Mouse (Mus musculus) hindbrain, embryonic 10.5 days (tissue): ENCODE results near the gene Nipal1. TPM values are rescaled to one million over a fixed set of nuclear protein-coding genes. Genes with fewer than 3 reads are reported as not detected.
A peak's percentile ranks its signal among the peaks of the same experiment; 100 is the strongest.

Experiments
- DNase-seq: peaks from one replicate; pipeline ENCODE4 v3.0.0-alpha.2; 2017; ENCODE audit warnings: low spot score
- H3K27ac ChIP-seq: fragments of 300-500 bp; sonication (generic); 2 replicates; pipeline ENCODE4 v1.5.1; 2016; ENCODE audit warnings: mild to moderate bottlenecking, moderate library complexity
- H3K27me3 ChIP-seq: fragments of 300-500 bp; sonication (generic); 2 replicates; pipeline ENCODE4 v1.6.1; 2016; ENCODE audit warnings: mild to moderate bottlenecking; ENCODE audit not compliant: poor library complexity, insufficient read depth, severe bottlenecking
- H3K36me3 ChIP-seq: fragments of 300-500 bp; sonication (generic); 2 replicates; pipeline ENCODE4 v1.6.1; 2016; ENCODE audit warnings: mild to moderate bottlenecking, moderate library complexity
- H3K4me1 ChIP-seq: fragments of 300-500 bp; sonication (generic); replicated peaks from 2 replicates; pipeline ENCODE4 v1.6.1; 2016; ENCODE audit warnings: mild to moderate bottlenecking
- H3K4me3 ChIP-seq: fragments of 300-500 bp; sonication (generic); 2 replicates; pipeline ENCODE4 v1.5.1; 2016; ENCODE audit warnings: mild to moderate bottlenecking, moderate library complexity
- H3K9me3 ChIP-seq: fragments of 300-500 bp; sonication (generic); 2 replicates; pipeline ENCODE4 v1.6.1; 2016; ENCODE audit warnings: mild to moderate bottlenecking, moderate library complexity
- WGBS: fragments of 180-500 bp; shearing (Covaris S2); methylation state at CpG from one replicate; pipeline ENCODE4 v1.1.7; 2016; 5-methylcytosine and 5-hydroxymethylcytosine counted together
- polyA plus RNA-seq: library from polyadenylated mRNA; unstranded; fragments of >200 nt; fragmentation: Nextera tagmentation; extraction: Ambion mirVana; gene quantifications from 2 replicates; pipeline ENCODE4 v1.2.1, GENCODE M21; 2016

Gene Nipal1
- polyA plus RNA-seq, 1 experiment from 2014 or later, result 0.44 TPM

GRCm38 (mm10) chr5:72647958-72648595 is 482 bp downstream of the Nipal1 start:
- Histone ChIP-seq H3K27me3 (peaks cover 71% of the 10 kb centered on the region), H3K4me1 (peaks cover 16% of the 10 kb centered on the region), H3K27ac (peak overlapping the region; percentile 6), H3K9me3 (no peaks in the 10 kb centered on the region), H3K4me3 (peak overlapping the region; percentile 64), H3K36me3 (no peaks in the 10 kb centered on the region)
- 7% methylated on average over 18 of the region's 18 CpGs for WGBS
- no peak for DNase-seq

GRCm38 (mm10) chr5:72648987-72649735 is 1.6 kb downstream of the Nipal1 start:
- H3K9me3 ChIP-seq, result no peaks in the 10 kb centered on the region
- H3K4me1 ChIP-seq, result peaks cover 16% of the 10 kb centered on the region
- 86% methylated on average over 9 of the region's 9 CpGs for WGBS
- no peaks in the 10 kb centered on the region for H3K36me3 ChIP-seq
- no peak for DNase-seq
- H3K27ac ChIP-seq, result no peak overlapping the region
- peaks cover 71% of the 10 kb centered on the region for H3K27me3 ChIP-seq
- H3K4me3 ChIP-seq, result no peak overlapping the region

- Histone ChIP-seq H3K9me3 (no peaks in the 10 kb centered on the region), H3K4me3 (no peak overlapping the region), H3K36me3 (no peaks in the 10 kb centered on the region), H3K27me3 (peaks cover 32% of the 10 kb centered on the region), H3K27ac (no peak overlapping the region), H3K4me1 (peaks cover 3% of the 10 kb centered on the region)
- 71% methylated on average over 10 of the region's 10 CpGs for WGBS
- DNase-seq, result peak; percentile 7
Measured at GRCm38 (mm10) chr5:72653068-72653674, 5.6 kb downstream of the Nipal1 start.

GRCm38 (mm10) chr5:72656270-72656791 is 8.7 kb downstream of the Nipal1 start:
- Histone ChIP-seq H3K36me3 (no peaks in the 10 kb centered on the region), H3K27me3 (peaks cover 7% of the 10 kb centered on the region), H3K4me1 (no peaks in the 10 kb centered on the region), H3K27ac (no peak overlapping the region), H3K4me3 (no peak overlapping the region), H3K9me3 (no peaks in the 10 kb centered on the region)
- DNase-seq, result no peak
- WGBS, result 70% methylated on average over 7 of the region's 7 CpGs

- Histone ChIP-seq H3K36me3 (no peaks in the 10 kb centered on the region), H3K4me1 (no peaks in the 10 kb centered on the region), H3K4me3 (no peak overlapping the region), H3K9me3 (no peaks in the 10 kb centered on the region), H3K27ac (no peak overlapping the region), H3K27me3 (no peaks in the 10 kb centered on the region)
- WGBS, result 93% methylated on average over 13 of the region's 13 CpGs
- no peak for DNase-seq
Measured at GRCm38 (mm10) chr5:72658375-72658774, 10.8 kb downstream of the Nipal1 start.

- H3K4me3 ChIP-seq, result no peak overlapping the region
- H3K4me1 ChIP-seq, result no peaks in the 10 kb centered on the region
- H3K27me3 ChIP-seq, result no peaks in the 10 kb centered on the region
- 90% methylated on average over 6 of the region's 6 CpGs for WGBS
- no peaks in the 10 kb centered on the region for H3K9me3 ChIP-seq
- H3K36me3 ChIP-seq, result no peaks in the 10 kb centered on the region
- DNase-seq, result no peak
- H3K27ac ChIP-seq, result no peak overlapping the region
Measured at GRCm38 (mm10) chr5:72661051-72661781, 13.6 kb downstream of the Nipal1 start.

GRCm38 (mm10) chr5:72664126-72664525 is 16.5 kb downstream of the Nipal1 start:
- H3K4me1 ChIP-seq, result no peaks in the 10 kb centered on the region
- WGBS, result 89% methylated on average over 5 of the region's 5 CpGs
- H3K27me3 ChIP-seq, result no peaks in the 10 kb centered on the region
- H3K36me3 ChIP-seq, result no peaks in the 10 kb centered on the region
- no peak overlapping the region for H3K27ac ChIP-seq
- no peak for DNase-seq
- H3K9me3 ChIP-seq, result no peaks in the 10 kb centered on the region
- H3K4me3 ChIP-seq, result no peak overlapping the region

GRCm38 (mm10) chr5:72664854-72665253 is 17.3 kb downstream of the Nipal1 start:
- no peaks in the 10 kb centered on the region for H3K27me3 ChIP-seq
- no peaks in the 10 kb centered on the region for H3K4me1 ChIP-seq
- H3K27ac ChIP-seq, result no peak overlapping the region
- H3K4me3 ChIP-seq, result no peak overlapping the region
- WGBS, result 54% methylated on average over 3 of the region's 3 CpGs
- no peak for DNase-seq
- H3K9me3 ChIP-seq, result no peaks in the 10 kb centered on the region
- no peaks in the 10 kb centered on the region for H3K36me3 ChIP-seq

- Histone ChIP-seq H3K9me3 (no peaks in the 10 kb centered on the region), H3K36me3 (no peaks in the 10 kb centered on the region), H3K27me3 (no peaks in the 10 kb centered on the region), H3K4me1 (no peaks in the 10 kb centered on the region), H3K27ac (no peak overlapping the region), H3K4me3 (no peak overlapping the region)
- DNase-seq, result peak; percentile 61
- WGBS, result 24% methylated on average over 5 of the region's 5 CpGs
Measured at GRCm38 (mm10) chr5:72665281-72665680, 17.7 kb downstream of the Nipal1 start.

- H3K4me3 ChIP-seq, result no peak overlapping the region
- 88% methylated on average over 7 of the region's 7 CpGs for whole genome bisulfite sequencing
- H3K27ac ChIP-seq, result no peak overlapping the region
- peaks cover 10% of the 10 kb centered on the region for H3K4me1 ChIP-seq
- H3K36me3 ChIP-seq, result no peaks in the 10 kb centered on the region
- DNase-seq, result no peak
- H3K9me3 ChIP-seq, result no peaks in the 10 kb centered on the region
- H3K27me3 ChIP-seq, result no peaks in the 10 kb centered on the region
Measured at GRCm38 (mm10) chr5:72666428-72666827, 18.8 kb downstream of the Nipal1 start.

- Histone ChIP-seq H3K27ac (no peak overlapping the region), H3K4me1 (peaks cover 11% of the 10 kb centered on the region), H3K9me3 (no peaks in the 10 kb centered on the region), H3K36me3 (no peaks in the 10 kb centered on the region), H3K4me3 (no peak overlapping the region), H3K27me3 (no peaks in the 10 kb centered on the region)
- DNase-seq, result no peak
- 92% methylated on average over 9 of the region's 9 CpGs for WGBS
Measured at GRCm38 (mm10) chr5:72668351-72668750, 20.8 kb downstream of the Nipal1 start.

GRCm38 (mm10) chr5:72671017-72671699 is 23.6 kb downstream of the Nipal1 start:
- peaks cover 11% of the 10 kb centered on the region for H3K4me1 ChIP-seq
- H3K27ac ChIP-seq, result peak overlapping the region; percentile 35; the same call in 1 of the 2 replicates
- H3K9me3 ChIP-seq, result no peaks in the 10 kb centered on the region
- no peak for DNase-seq
- 63% methylated on average over 8 of the region's 8 CpGs for WGBS
- H3K27me3 ChIP-seq, result no peaks in the 10 kb centered on the region
- H3K4me3 ChIP-seq, result no peak overlapping the region
- no peaks in the 10 kb centered on the region for H3K36me3 ChIP-seq
